Mouse (Mus musculus) liver, embryonic 11.5 days (tissue): ENCODE data around the gene Lbp. TPM values are rescaled to one million over a fixed set of nuclear protein-coding genes. Genes with fewer than 3 reads are reported as not detected.
A peak's percentile ranks its signal among the peaks of the same experiment; 100 is the strongest.

Experiments
- ATAC-seq: fragments of 200-750 bp; cut with Nextera tagmentation; replicated peaks from 2 replicates; pipeline ENCODE4 v1.8.0; 2017; ENCODE audit warnings: moderate number of reproducible peaks, mild to moderate bottlenecking, moderate TSS enrichment, moderate library complexity; ENCODE audit not compliant: low FRiP score
- DNase-seq: peaks from one replicate; pipeline ENCODE4 v3.0.0-alpha.2; 2017; ENCODE audit warnings: low spot score
- H3K27ac ChIP-seq: fragments of 300-500 bp; sonication (generic); 2 replicates; pipeline ENCODE4 v1.5.1; 2014; ENCODE audit warnings: mild to moderate bottlenecking, low read depth, low read length, control low read depth
- H3K27me3 ChIP-seq: fragments of 300-500 bp; sonication (generic); replicated peaks from 2 replicates; pipeline ENCODE4 v1.6.1; 2014; ENCODE audit warnings: low read length, mixed read lengths; ENCODE audit not compliant: control insufficient read depth, insufficient read depth
- H3K36me3 ChIP-seq: fragments of 300-500 bp; sonication (generic); 2 replicates; pipeline ENCODE4 v1.6.1; 2014; ENCODE audit warnings: mild to moderate bottlenecking, low read length, moderate library complexity, mixed read lengths; ENCODE audit not compliant: control insufficient read depth, insufficient read depth
- H3K4me1 ChIP-seq: fragments of 300-500 bp; sonication (generic); replicated peaks from 2 replicates; pipeline ENCODE4 v1.6.1; 2014; ENCODE audit warnings: low read length, mixed read lengths; ENCODE audit not compliant: control insufficient read depth, insufficient read depth
- H3K4me2 ChIP-seq: fragments of 300-500 bp; sonication (generic); 2 replicates; pipeline ENCODE4 v1.6.1; 2014; ENCODE audit warnings: mild to moderate bottlenecking, control low read depth, moderate library complexity
- H3K4me3 ChIP-seq: fragments of 300-500 bp; sonication (generic); 2 replicates; pipeline ENCODE4 v1.5.1; 2014; ENCODE audit warnings: low read depth, low read length, control low read depth
- H3K9ac ChIP-seq: fragments of 300-500 bp; sonication (generic); 2 replicates; pipeline ENCODE4 v1.6.1; 2014; ENCODE audit warnings: low read depth, low read length, control low read depth
- H3K9me3 ChIP-seq: fragments of 300-500 bp; sonication (generic); 2 replicates; pipeline ENCODE4 v1.6.1; 2016; ENCODE audit warnings: low read length, inconsistent platforms, mixed read lengths; ENCODE audit not compliant: control insufficient read depth
- WGBS: fragments of 180-500 bp; shearing (Covaris S2); extraction: QIAGEN DNeasy Blood & Tissue Kit; methylation state at CpG from one replicate; pipeline ENCODE4 v1.1.7; 2014; 5-methylcytosine and 5-hydroxymethylcytosine counted together
- polyA plus RNA-seq: library from polyadenylated mRNA; unstranded; fragments of >200 nt; fragmentation: Nextera tagmentation; extraction: Ambion mirVana; gene quantifications from 2 replicates; pipeline ENCODE4 v1.2.1, GENCODE M21; 2014

Gene Lbp
- polyA plus RNA-seq, 1 experiment from 2014 or later: 13.7 TPM

DNA sequence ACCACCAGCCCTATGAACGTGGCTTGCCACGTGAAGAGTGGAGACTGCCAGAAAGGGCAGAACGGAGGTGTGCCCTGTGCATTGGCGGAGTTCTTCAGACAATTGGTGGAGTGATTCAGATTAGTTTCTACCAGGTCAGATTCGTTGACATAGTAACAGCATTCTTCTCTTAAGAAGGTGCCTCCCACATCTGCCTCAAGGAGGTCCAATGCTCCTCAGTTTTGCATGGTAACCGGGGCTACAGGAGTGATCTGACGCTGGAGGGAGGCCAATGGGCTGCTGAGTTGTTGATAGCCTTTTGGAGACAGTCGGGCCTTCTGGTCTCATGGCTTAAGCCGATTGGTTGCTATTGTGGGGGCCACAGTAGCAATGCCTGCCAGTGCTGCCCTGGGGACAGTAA is 10.6 kb upstream of the Lbp start:
- H3K4me2 ChIP-seq: no peak overlapping the region
- H3K27ac ChIP-seq: no peak overlapping the region
- H3K27me3 ChIP-seq: no peaks in the 10 kb centered on the region
- H3K9ac ChIP-seq: no peak overlapping the region
- H3K36me3 ChIP-seq: no peaks in the 10 kb centered on the region
- 62% methylated on average over 9 of the region's 9 CpGs for WGBS
- DNase-seq: no peak
- ATAC-seq: no peak
- no peak overlapping the region for H3K4me3 ChIP-seq
- no peaks in the 10 kb centered on the region for H3K9me3 ChIP-seq
- H3K4me1 ChIP-seq: no peaks in the 10 kb centered on the region

DNA sequence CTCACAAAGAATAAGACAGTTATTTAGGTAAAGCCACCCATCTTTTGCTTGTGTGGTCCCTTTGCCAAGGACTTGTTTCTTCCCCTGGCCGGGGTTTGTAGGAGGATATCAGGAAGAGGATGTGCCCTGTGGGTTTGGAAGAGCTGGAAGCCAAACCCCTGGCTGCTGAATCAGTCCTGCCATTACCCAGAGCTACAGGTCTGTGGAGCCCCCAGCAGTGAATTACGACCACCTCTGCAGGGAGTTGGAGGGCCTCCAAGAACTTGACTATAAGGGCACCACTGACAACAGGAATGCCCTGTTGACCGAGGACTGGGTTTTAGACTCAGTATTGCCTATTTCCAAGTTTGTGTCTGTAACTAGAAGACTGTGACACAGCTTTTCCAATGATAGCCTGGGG is 7.1 kb upstream of the Lbp start:
- Histone ChIP-seq H3K9me3 (no peaks in the 10 kb centered on the region), H3K4me2 (no peak overlapping the region), H3K36me3 (no peaks in the 10 kb centered on the region), H3K27ac (no peak overlapping the region), H3K27me3 (no peaks in the 10 kb centered on the region), H3K4me3 (no peak overlapping the region), H3K9ac (no peak overlapping the region), H3K4me1 (no peaks in the 10 kb centered on the region)
- WGBS: 82% methylated on average over 3 of the region's 3 CpGs
- no peak for ATAC-seq
- DNase-seq: no peak

DNA sequence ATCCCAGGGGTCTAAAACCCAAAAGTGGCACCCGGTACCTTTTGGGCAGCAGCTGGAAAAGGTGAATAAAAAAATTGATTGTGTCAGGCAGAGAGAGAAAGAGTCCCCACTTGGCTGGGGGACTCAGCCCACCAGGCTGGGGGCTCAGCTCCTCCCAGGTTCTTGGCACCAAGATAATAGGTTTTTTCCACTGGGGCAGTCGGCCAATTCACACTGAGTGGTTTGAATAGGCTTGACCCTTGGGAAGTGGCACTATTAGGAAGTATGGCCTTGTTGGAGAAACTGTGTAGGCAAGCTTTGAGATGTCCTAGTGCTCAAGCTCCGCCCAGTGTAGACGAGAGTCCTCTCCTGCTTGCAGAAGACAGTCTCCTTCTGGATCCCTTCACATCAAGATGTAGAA is 6.6 kb upstream of the Lbp start:
- DNase-seq: no peak
- ATAC-seq: no peak
- H3K4me2 ChIP-seq: no peak overlapping the region
- H3K27me3 ChIP-seq: no peaks in the 10 kb centered on the region
- H3K27ac ChIP-seq: no peak overlapping the region
- no peak overlapping the region for H3K9ac ChIP-seq
- H3K4me3 ChIP-seq: no peak overlapping the region
- no peaks in the 10 kb centered on the region for H3K4me1 ChIP-seq
- 76% methylated on average over 4 of the region's 4 CpGs for WGBS
- no peaks in the 10 kb centered on the region for H3K36me3 ChIP-seq
- H3K9me3 ChIP-seq: no peaks in the 10 kb centered on the region

DNA sequence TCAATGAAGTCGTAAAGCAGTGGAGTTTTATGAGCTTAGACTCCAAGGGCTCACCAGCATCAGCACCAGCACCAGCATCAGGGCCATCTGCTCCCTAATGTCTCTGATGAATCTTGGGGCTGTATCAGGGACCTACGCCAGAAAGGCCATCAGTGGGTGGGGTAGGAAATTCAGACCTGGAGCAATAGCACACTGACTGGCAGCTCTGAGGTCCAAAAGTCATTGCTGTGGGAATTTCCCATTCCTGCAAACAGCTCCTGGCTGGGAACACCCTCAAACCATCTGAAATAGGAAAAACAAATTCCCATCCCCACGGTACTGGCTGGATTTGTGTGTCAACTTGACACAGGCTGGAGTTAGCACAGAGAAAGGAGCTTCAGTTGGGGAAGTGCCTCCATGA is 3.5 kb upstream of the Lbp start:
- ATAC-seq: no peak
- no peak overlapping the region for H3K9ac ChIP-seq
- no peak overlapping the region for H3K4me2 ChIP-seq
- H3K27ac ChIP-seq: no peak overlapping the region
- H3K27me3 ChIP-seq: no peaks in the 10 kb centered on the region
- no peak for DNase-seq
- no peaks in the 10 kb centered on the region for H3K36me3 ChIP-seq
- peaks cover 9% of the 10 kb centered on the region for H3K4me1 ChIP-seq
- 66% methylated on average over 3 of the region's 3 CpGs for WGBS
- H3K9me3 ChIP-seq: no peaks in the 10 kb centered on the region
- no peak overlapping the region for H3K4me3 ChIP-seq

DNA sequence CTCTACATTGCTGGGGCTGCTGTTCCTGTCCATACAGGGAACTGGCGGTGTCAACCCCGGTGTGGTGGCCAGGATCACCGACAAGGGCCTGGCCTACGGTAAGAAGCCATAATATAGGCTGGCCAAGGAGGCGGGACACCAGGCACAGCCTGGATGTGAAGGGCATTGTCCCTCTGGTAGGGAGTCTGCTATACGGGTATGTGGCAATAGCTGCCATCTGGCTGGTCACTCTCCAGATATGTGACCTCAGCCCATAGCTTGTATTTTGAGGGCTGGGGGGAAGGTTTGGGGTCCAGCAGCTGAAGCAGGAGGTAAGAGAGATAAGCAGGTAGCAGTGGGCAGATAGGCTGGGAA is 380 bp downstream of the Lbp start:
- H3K27ac ChIP-seq: peak overlapping the region; percentile 67; the same call in 1 of the 2 replicates
- H3K27me3 ChIP-seq: no peaks in the 10 kb centered on the region
- H3K4me3 ChIP-seq: peak overlapping the region; percentile 21
- peak overlapping the region; percentile 49 for H3K4me2 ChIP-seq
- H3K9me3 ChIP-seq: no peaks in the 10 kb centered on the region
- no peak overlapping the region for H3K9ac ChIP-seq
- WGBS: 33% methylated on average over 6 of the region's 6 CpGs
- ATAC-seq (peak; percentile 43; the same call in 1 of the 2 replicates), DNase-seq (no peak)
- no peaks in the 10 kb centered on the region for H3K36me3 ChIP-seq
- H3K4me1 ChIP-seq: peaks cover 9% of the 10 kb centered on the region

DNA sequence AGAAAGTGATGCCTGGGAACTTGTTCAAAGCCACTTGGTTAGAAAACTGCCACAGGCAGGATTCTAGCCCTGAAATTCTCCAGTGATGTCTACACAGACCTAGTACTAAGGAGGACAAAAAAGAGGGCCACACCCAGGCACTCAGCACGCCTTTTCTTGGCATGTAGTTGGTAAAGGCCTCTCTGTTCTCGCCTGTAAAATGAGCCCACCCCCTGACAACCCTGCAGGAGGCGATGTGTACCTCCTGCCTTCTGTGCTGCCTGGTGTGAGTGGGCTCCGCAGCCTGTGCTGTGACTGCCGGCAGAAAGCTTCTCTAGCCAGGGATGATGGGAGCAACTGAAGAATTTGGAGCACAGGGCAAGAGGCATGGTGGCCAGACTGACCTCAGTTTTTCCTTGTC is 2.0 kb downstream of the Lbp start:
- no peak overlapping the region for H3K9ac ChIP-seq
- H3K36me3 ChIP-seq: no peaks in the 10 kb centered on the region
- H3K4me3 ChIP-seq: no peak overlapping the region
- DNase-seq (no peak), ATAC-seq (no peak)
- H3K9me3 ChIP-seq: no peaks in the 10 kb centered on the region
- no peak overlapping the region for H3K27ac ChIP-seq
- no peak overlapping the region for H3K4me2 ChIP-seq
- H3K27me3 ChIP-seq: no peaks in the 10 kb centered on the region
- H3K4me1 ChIP-seq: peaks cover 9% of the 10 kb centered on the region
- WGBS: 68% methylated on average over 5 of the region's 5 CpGs

DNA sequence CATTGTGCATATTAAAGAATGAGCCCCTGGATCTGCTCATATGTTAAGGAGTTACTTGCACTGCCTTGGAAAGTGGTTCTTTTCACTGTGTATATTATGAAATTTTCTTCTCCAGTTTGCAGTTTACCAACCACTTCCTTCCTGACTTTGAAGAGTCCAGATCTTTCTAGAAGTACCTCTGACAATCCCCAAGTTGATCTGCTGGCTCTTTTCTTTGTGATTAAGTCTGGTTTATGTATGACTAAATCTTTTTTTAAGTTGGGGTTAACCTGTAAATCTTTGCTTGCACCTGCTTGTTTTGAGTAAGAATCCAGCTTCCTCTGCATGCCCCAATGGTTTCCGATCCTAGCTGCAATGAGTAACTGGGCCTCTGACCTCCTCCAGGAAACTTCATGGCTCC is 6.8 kb downstream of the Lbp start:
- no peak overlapping the region for H3K9ac ChIP-seq
- WGBS: 68% methylated on average over 1 of the region's 1 CpGs
- H3K4me2 ChIP-seq: no peak overlapping the region
- H3K36me3 ChIP-seq: no peaks in the 10 kb centered on the region
- no peaks in the 10 kb centered on the region for H3K27me3 ChIP-seq
- no peaks in the 10 kb centered on the region for H3K4me1 ChIP-seq
- no peaks in the 10 kb centered on the region for H3K9me3 ChIP-seq
- ATAC-seq (no peak), DNase-seq (no peak)
- H3K27ac ChIP-seq: no peak overlapping the region
- H3K4me3 ChIP-seq: no peak overlapping the region

DNA sequence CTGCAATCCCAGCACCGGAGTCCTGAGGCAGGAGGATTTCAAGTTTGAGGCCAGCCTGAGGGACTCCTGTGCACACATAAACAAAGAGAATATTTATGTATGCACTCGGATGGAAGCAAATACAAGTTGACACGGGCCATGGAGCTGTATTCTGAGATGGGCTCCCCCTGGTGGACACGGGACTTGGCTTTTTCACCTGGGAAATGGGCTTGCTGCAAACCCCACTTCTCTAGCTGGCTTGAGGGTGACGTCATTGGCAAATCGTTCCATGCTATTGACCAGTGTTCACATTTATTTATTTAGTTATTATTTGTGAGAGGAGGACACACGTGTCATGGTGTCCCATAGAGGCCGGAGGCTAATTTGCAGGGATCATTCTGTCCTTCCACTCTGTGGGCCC is 10.1 kb downstream of the Lbp start:
- no peaks in the 10 kb centered on the region for H3K27me3 ChIP-seq
- no peak overlapping the region for H3K4me3 ChIP-seq
- no peaks in the 10 kb centered on the region for H3K4me1 ChIP-seq
- no peaks in the 10 kb centered on the region for H3K36me3 ChIP-seq
- H3K27ac ChIP-seq: no peak overlapping the region
- no peak for DNase-seq
- 57% methylated on average over 8 of the region's 8 CpGs for WGBS
- H3K9me3 ChIP-seq: no peaks in the 10 kb centered on the region
- H3K9ac ChIP-seq: no peak overlapping the region
- no peak for ATAC-seq
- no peak overlapping the region for H3K4me2 ChIP-seq

DNA sequence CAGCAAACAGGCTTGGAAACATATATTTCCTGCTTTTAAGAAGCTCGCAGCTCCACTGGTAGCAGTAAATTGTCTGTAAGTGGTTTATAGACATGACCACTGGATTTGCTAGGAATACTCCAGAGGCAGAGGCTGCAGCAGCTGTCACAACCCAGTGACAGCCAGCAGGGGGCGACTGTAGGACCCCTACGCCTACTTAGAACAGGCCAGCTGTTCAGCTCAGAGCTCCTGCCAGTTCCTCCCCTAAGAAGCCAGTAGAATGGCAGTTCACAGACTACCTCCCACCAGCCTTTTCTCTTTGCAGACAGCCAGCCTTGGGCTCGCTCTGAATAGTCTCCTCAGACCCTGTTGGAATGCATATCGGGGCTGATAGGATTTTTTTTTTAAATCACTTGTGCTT is 10.7 kb downstream of the Lbp start:
- peak; percentile 63 for DNase-seq
- ATAC-seq: no peak
- Histone ChIP-seq H3K4me1 (no peaks in the 10 kb centered on the region), H3K4me2 (no peak overlapping the region), H3K27me3 (no peaks in the 10 kb centered on the region), H3K9me3 (no peaks in the 10 kb centered on the region), H3K27ac (no peak overlapping the region), H3K36me3 (no peaks in the 10 kb centered on the region), H3K4me3 (no peak overlapping the region), H3K9ac (no peak overlapping the region)
- 26% methylated on average over 5 of the region's 5 CpGs for WGBS
